Mouse (Mus musculus) heart, embryonic 12.5 days (tissue): Measurements from ENCODE around the gene Gnai2. TPM values are rescaled to one million over a fixed set of nuclear protein-coding genes. Genes with fewer than 3 reads are reported as not detected.

Experiments
- ATAC-seq: fragments of 200-750 bp; cut with Nextera tagmentation; 2 replicates; pipeline ENCODE4 v1.8.0; 2017; ENCODE audit warnings: moderate TSS enrichment, moderate library complexity; ENCODE audit not compliant: insufficient number of reproducible peaks, low FRiP score
- H3K27ac ChIP-seq: fragments of 300-500 bp; sonication (generic); 2 replicates; pipeline ENCODE4 v1.5.1; 2016; ENCODE audit warnings: mild to moderate bottlenecking, moderate library complexity; ENCODE audit not compliant: poor library complexity, severe bottlenecking
- H3K27me3 ChIP-seq: fragments of 300-500 bp; sonication (generic); replicated peaks from 2 replicates; pipeline ENCODE4 v1.6.1; 2016; ENCODE audit warnings: mild to moderate bottlenecking, moderate library complexity
- H3K36me3 ChIP-seq: fragments of 300-500 bp; sonication (generic); 2 replicates; pipeline ENCODE4 v1.6.1; 2016; ENCODE audit warnings: mild to moderate bottlenecking, moderate library complexity
- H3K4me1 ChIP-seq: fragments of 300-500 bp; sonication (generic); replicated peaks from 2 replicates; pipeline ENCODE4 v1.6.1; 2016; ENCODE audit warnings: mild to moderate bottlenecking
- H3K4me2 ChIP-seq: fragments of 300-500 bp; sonication (generic); 2 replicates; pipeline ENCODE4 v1.6.1; 2016; ENCODE audit warnings: mild to moderate bottlenecking, moderate library complexity
- H3K4me3 ChIP-seq: fragments of 300-500 bp; sonication (generic); 2 replicates; pipeline ENCODE4 v1.5.1; 2016; ENCODE audit warnings: mild to moderate bottlenecking
- H3K9ac ChIP-seq: fragments of 300-500 bp; sonication (generic); 2 replicates; pipeline ENCODE4 v1.6.1; 2016; ENCODE audit warnings: mild to moderate bottlenecking, moderate library complexity
- H3K9me3 ChIP-seq: fragments of 300-500 bp; sonication (generic); replicated peaks from 2 replicates; pipeline ENCODE4 v1.6.1; 2016; ENCODE audit warnings: mild to moderate bottlenecking, moderate library complexity
- WGBS: fragments of 180-500 bp; shearing (Covaris S2); methylation state at CpG from one replicate; pipeline ENCODE4 v1.1.7; 2016; 5-methylcytosine and 5-hydroxymethylcytosine counted together
- polyA plus RNA-seq: library from polyadenylated mRNA; unstranded; fragments of >200 nt; fragmentation: Nextera tagmentation; extraction: Ambion mirVana; gene quantifications from 2 replicates; pipeline ENCODE4 v1.2.1, GENCODE M21; 2016

The Gnai2 gene
- polyA plus RNA-seq, 1 experiment from 2014 or later: 404 TPM

- H3K27ac ChIP-seq: peak overlapping the region; percentile 94
- ATAC-seq: peak; percentile 61; the same call in 1 of the 2 replicates
- 28% methylated on average over 13 of the region's 13 CpGs for WGBS
- H3K4me3 ChIP-seq: no peak overlapping the region
- peaks cover 68% of the 10 kb centered on the region for H3K36me3 ChIP-seq
- peak overlapping the region; percentile 34; the same call in 1 of the 2 replicates for H3K9ac ChIP-seq
- peak overlapping the region; percentile 19 for H3K4me2 ChIP-seq
- no peaks in the 10 kb centered on the region for H3K9me3 ChIP-seq
- no peaks in the 10 kb centered on the region for H3K27me3 ChIP-seq
- peaks cover 64% of the 10 kb centered on the region for H3K4me1 ChIP-seq
These were observed 15.7 kb downstream of the Gnai2 start for GRCm38 (mm10) chr9:107619546-107619879.

DNA sequence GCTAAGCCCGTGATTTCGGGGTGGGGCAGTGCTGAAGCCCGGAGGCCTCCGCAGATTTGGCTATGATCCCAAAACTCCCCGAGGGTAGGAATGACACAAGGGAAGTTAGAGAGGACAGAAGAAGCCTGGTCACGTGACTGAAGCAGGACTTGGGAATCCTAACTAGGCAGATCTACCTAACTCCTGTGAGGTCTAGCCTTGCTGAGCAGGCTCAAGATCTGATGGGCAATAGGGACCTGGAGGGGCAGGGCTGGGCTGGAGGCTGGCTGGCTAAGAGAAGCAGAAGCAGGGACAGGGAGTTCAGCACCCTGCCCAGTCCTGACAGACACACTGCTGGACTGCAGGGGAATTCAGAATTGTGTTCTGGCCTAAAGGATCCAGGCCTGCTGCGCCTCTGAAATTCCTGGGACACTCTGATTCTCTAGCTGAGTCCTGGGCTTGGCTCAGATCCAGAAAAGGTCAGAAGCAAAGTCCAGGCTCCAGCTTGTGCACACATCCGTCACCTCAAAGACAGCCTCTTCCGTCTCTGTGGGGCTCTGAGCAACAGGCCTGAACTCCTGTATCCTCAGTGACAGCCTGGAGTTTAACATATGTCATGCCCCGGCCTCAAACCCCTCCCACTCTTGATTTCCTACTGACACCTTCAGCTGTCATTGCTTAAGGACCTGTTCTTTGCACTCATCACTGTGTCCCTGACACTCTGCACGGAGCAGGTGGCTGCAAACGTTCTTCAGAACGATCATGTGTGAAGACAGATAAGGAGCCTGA, 16.2 kb downstream of the Gnai2 start:
- 19% methylated on average over 13 of the region's 13 CpGs for whole genome bisulfite sequencing
- H3K36me3 ChIP-seq: peaks cover 68% of the 10 kb centered on the region
- peak overlapping the region; percentile 8; the same call in 1 of the 2 replicates for H3K4me2 ChIP-seq
- ATAC-seq: peak; percentile 85
- H3K9me3 ChIP-seq: no peaks in the 10 kb centered on the region
- peaks cover 63% of the 10 kb centered on the region for H3K4me1 ChIP-seq
- no peak overlapping the region for H3K4me3 ChIP-seq
- peak overlapping the region; percentile 32 for H3K9ac ChIP-seq
- H3K27me3 ChIP-seq: no peaks in the 10 kb centered on the region
- H3K27ac ChIP-seq: peak overlapping the region; percentile 94

DNA sequence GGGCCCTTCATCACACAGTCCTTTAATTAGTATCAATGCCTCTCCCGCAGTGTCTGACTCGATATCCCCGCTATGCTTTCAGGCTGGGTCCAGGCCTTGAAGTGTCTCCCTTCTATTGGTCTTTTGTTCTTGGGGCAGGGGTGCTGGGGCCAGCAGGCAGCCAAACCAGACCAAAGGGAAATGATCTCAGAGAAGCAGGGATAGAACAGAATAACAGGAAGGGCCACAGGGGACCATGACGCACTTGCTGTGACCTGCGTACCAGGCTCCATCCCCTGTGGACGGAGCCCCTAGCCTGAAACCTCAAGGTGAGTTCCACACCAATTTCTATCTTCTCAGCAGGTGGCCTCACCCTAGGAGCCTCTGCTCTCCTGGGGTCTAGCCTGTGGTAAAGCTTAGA, 17.1 kb downstream of the Gnai2 start:
- Histone ChIP-seq H3K36me3 (peaks cover 65% of the 10 kb centered on the region), H3K27me3 (no peaks in the 10 kb centered on the region), H3K9me3 (no peaks in the 10 kb centered on the region), H3K4me2 (peak overlapping the region; percentile 8; the same call in 1 of the 2 replicates), H3K4me1 (peaks cover 62% of the 10 kb centered on the region), H3K27ac (peak overlapping the region; percentile 94), H3K9ac (peak overlapping the region; percentile 32; the same call in 1 of the 2 replicates), H3K4me3 (no peak overlapping the region)
- 82% methylated on average over 6 of the region's 6 CpGs for WGBS
- ATAC-seq: no peak

- H3K36me3 ChIP-seq: peaks cover 60% of the 10 kb centered on the region
- H3K27ac ChIP-seq: peak overlapping the region; percentile 94; the same call in 1 of the 2 replicates
- H3K27me3 ChIP-seq: no peaks in the 10 kb centered on the region
- no peak overlapping the region for H3K4me3 ChIP-seq
- no peaks in the 10 kb centered on the region for H3K9me3 ChIP-seq
- no peak overlapping the region; the same call in 1 of the 2 replicates for H3K9ac ChIP-seq
- H3K4me1 ChIP-seq: peaks cover 67% of the 10 kb centered on the region
- no peak overlapping the region for H3K4me2 ChIP-seq
- no peak for ATAC-seq
- 79% methylated on average over 2 of the region's 2 CpGs for WGBS
These were observed 17.7 kb downstream of the Gnai2 start for GRCm38 (mm10) chr9:107617461-107617860.

DNA sequence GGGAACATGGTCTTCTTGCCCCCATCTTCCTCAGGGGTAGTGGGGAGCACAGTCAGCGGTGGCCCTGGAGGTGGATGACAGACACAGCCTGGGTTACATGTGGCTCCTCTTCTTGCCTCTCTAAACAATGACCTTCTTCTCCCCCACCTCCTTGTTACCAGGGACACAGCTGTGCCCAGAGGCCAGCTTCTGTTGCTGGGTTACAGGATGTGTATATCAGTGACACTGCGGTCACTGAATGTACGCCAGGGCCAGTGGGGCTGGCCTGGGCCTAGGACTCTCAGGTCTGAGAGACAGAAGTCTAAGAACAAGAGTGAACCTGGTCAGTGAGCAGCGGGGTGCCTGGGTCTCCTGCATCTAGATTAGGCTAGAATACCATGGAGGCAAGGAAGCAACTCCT, 20.1 kb downstream of the Gnai2 start:
- Histone ChIP-seq H3K9ac (no peak overlapping the region), H3K27ac (0 out of 2 replicates have a peak overlapping the region, but pooled peaks have one; percentile 11), H3K4me1 (peaks cover 68% of the 10 kb centered on the region)

DNA sequence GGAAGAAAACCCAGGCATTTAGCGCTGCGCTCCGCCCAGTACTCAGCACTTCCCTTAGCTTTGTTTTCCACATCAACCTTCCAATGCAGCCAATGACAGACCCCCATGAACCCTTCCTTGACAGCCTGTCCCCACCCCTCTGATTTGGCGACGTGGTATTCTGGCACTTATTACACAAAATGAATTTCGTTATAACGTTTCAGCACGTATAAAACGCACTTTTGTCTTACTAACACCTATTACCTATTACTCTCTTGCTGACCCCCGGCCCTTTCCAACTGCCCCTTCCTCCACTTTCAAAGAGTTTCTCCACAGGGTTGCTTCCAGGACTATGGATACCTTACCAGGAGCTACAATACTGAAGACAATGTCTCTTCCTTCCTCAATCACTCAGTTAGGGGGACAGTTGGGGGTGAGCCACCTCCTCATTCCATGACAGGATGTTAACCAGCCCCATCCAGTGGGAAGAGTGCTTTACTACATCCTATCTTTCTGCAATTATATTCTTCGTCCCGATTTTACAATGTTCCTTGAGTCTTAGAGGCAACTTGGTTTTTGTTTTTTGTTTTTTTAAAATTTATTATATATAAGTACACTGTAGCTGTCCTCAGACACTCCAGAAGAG, 22.1 kb downstream of the Gnai2 start:
- ATAC-seq: no peak; the same call in 1 of the 2 replicates
- Histone ChIP-seq H3K27me3 (no peaks in the 10 kb centered on the region), H3K4me1 (peaks cover 67% of the 10 kb centered on the region), H3K36me3 (peaks cover 41% of the 10 kb centered on the region), H3K9me3 (no peaks in the 10 kb centered on the region), H3K4me3 (peak overlapping the region; percentile 45), H3K4me2 (peak overlapping the region; percentile 75), H3K27ac (peak overlapping the region; percentile 91), H3K9ac (peak overlapping the region; percentile 77)
- WGBS: 9% methylated on average over 12 of the region's 12 CpGs

More for the DNA sequence above, 20.1 kb downstream of the Gnai2 start:
- no peak for ATAC-seq
- WGBS: 75% methylated on average over 4 of the region's 4 CpGs
- Histone ChIP-seq H3K4me2 (no peak overlapping the region), H3K27me3 (no peaks in the 10 kb centered on the region), H3K9me3 (no peaks in the 10 kb centered on the region), H3K4me3 (no peak overlapping the region), H3K36me3 (peaks cover 49% of the 10 kb centered on the region)

DNA sequence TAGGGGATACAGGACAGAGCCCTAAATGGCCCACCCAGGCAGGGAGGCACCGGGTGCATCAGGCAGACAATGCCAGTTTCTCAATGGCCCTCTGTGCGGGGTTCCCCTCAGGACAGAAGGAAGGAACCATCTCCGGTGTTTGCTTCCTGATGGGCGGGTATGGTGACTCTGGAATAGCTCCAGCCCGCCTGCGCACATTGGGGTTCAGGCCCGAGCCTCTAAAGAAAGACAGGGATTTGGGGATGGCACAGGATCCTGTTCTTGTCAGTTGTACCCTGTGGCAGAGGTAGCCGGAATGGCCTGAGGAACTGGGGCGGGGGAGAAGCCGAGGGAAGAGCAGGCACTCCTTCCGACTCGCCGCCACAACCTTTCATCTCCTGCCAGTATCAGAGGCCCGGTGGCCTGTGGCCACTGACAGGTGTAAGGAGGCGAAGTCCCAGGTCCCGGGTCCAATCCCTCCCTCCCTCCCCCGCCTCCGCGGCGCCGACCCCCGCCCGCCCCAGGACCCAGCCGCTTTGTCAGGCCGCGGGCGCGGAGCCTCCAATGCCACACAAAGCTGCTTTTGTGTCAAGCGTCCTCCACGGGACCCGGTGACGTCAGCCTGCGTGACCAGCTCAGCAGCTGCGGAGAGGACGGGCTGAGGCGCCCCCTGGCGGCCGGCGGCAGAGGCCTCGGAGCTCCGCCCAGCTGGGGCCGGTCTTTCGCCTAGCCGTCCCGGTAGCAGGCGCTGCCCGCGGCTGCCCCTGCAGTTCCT, 22.8 kb downstream of the Gnai2 start:
- Histone ChIP-seq H3K4me2 (peak overlapping the region; percentile 75), H3K9me3 (no peaks in the 10 kb centered on the region), H3K4me1 (peaks cover 69% of the 10 kb centered on the region), H3K4me3 (peak overlapping the region; percentile 45), H3K9ac (peak overlapping the region; percentile 77), H3K27ac (peak overlapping the region; percentile 91), H3K27me3 (no peaks in the 10 kb centered on the region), H3K36me3 (peaks cover 36% of the 10 kb centered on the region)
- ATAC-seq: peak; percentile 92
- 5% methylated on average over 39 of the region's 48 CpGs for WGBS

DNA sequence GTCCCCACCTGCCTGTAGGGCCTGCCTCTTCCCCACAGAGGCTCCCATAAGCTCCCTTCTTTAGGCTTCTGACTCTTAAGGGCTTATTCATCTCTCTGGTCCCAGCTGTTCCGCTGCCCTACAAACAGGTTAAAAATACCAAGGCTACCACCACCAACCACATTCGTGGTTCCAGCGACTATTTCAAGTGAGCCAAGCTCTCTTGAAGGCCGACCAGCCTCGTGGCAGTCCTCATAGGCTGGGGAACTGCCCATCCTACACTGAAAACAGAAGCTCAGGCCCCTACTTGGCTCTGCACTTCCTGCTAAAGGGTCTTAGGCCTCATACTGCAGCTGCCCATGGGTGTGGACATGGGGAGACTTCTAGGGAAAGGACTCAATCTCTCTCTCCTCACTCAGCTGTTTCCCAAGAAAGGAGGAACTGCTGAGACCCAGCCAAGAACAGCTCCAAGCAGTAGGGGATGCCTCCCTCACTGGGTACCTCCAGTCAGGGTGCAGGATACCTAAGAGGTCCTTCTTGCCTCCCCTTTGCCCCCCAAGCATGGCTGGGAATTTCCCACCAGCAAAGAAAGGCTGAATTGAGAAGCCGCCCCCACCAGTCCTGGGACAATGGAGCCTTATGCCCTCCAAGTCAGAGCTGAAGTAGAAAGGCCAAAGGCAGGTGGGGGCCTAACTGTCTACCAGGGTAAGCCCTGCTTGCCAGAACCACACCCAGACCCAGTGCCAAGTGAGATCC, 23.5 kb downstream of the Gnai2 start:
- peaks cover 76% of the 10 kb centered on the region for H3K4me1 ChIP-seq
- WGBS: 55% methylated on average over 6 of the region's 6 CpGs
- no peak; the same call in 1 of the 2 replicates for ATAC-seq
- peaks cover 31% of the 10 kb centered on the region for H3K36me3 ChIP-seq
- no peaks in the 10 kb centered on the region for H3K9me3 ChIP-seq
- H3K27me3 ChIP-seq: no peaks in the 10 kb centered on the region
- H3K4me2 ChIP-seq: peak overlapping the region; percentile 75; the same call in 1 of the 2 replicates
- peak overlapping the region; percentile 77 for H3K9ac ChIP-seq
- H3K27ac ChIP-seq: peak overlapping the region; percentile 91
- no peak overlapping the region for H3K4me3 ChIP-seq

DNA sequence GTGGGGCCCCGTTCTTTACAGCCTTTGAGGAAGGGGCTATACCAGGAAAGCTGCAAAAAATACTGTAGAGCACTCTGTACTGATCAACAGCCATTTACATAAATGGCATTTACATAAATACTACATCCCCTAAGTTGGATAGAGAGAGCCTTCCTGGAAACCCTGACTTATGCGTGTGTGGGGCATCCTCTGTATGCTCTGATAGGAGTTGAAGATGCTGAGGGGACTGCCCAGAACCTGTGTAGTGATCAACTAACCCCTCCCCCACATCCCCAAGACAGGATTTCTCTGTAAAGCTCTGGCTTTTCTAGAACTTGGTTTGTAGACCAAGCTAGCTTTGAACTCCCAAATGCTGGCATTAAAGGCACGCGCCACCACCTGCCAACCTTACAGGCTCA, 25.7 kb downstream of the Gnai2 start:
- Histone ChIP-seq H3K9me3 (no peaks in the 10 kb centered on the region), H3K4me1 (peaks cover 80% of the 10 kb centered on the region), H3K27ac (peak overlapping the region; percentile 23; the same call in 1 of the 2 replicates), H3K27me3 (0 out of 2 replicates have a peak, but pooled peaks cover 6% of the 10 kb centered on the region), H3K36me3 (peaks cover 9% of the 10 kb centered on the region), H3K9ac (no peak overlapping the region), H3K4me2 (peak overlapping the region; percentile 62; the same call in 1 of the 2 replicates), H3K4me3 (no peak overlapping the region)
- no peak for ATAC-seq
- 70% methylated on average over 4 of the region's 4 CpGs for WGBS

DNA sequence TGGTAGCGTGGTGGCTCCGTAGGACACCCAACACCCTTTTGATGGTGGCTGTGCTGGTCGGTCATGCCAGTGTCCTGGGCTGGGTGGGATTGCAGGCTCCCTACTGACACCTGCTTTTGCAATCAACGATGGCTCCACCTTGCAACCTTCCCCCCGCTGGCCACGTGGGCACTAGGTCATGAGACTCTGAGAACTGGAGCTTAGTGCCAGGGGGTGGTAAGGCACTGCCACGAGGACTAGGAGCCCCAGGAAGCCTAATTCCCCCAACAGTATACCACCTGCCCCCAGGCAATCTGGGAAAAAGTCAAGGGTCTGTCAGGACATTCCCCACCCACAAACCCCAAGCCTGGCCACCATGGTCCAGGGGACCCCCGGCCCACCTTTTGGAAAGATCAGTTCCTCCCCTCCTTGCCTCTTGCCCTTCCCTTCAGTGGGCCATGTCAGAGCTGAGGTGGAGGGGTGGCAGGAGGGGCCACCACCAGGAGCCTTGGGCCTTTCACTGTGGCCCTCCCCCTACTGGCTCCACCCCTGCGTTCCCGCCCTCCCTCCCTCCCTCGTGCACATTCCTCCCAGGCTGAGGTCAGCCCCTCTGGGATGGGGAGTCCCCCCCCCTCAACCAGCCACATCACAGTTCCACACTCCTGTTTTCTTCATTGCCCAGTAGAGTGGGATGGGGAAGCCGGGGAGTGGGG, 26.3 kb downstream of the Gnai2 start, which contains the start of gene Sema3b:
Sema3b (minus strand) TSS at position 489 of the 692 bp plus-strand sequence.
- peaks cover 82% of the 10 kb centered on the region for H3K4me1 ChIP-seq
- H3K27me3 ChIP-seq: peaks cover 10% of the 10 kb centered on the region; the same call in 1 of the 2 replicates
- peak within 1 kb of the TSS; percentile 63 for H3K9ac ChIP-seq
- peak within 1 kb of the TSS; percentile 49 for H3K27ac ChIP-seq
- peak within 1 kb of the TSS; percentile 62 for H3K4me2 ChIP-seq
- ATAC-seq: no peak
- H3K9me3 ChIP-seq: no peaks in the 10 kb centered on the region
- H3K4me3 ChIP-seq: no peak within 1 kb of the TSS
- H3K36me3 ChIP-seq: peaks cover 3% of the 10 kb centered on the region
- 43% methylated on average over 12 of the region's 12 CpGs for WGBS
